Mouse (Mus musculus): ENCODE results near the gene 2210016L21Rik. TPM values are rescaled to one million over a fixed set of nuclear protein-coding genes. Genes with fewer than 3 reads are reported as not detected.

The 2210016L21Rik gene
- polyA plus RNA-seq, 1 experiment from 2014 or later: 41.4 TPM

GRCm38 (mm10) chr5:114969609-114970215 is 27.8 kb downstream of the 2210016L21Rik start:
- Histone ChIP-seq H3K9me3 (ENCODE audit: low read length) (no peaks in the 10 kb centered on the region), H3K27me3 (replicated peaks; ENCODE audit: insufficient read depth, low read length) (0 out of 2 replicates have a peak, but pooled peaks cover 7% of the 10 kb centered on the region), H3K27ac (ENCODE audit: low read length) (no peak overlapping the region), H3K36me3 (ENCODE audit: insufficient read depth, low read length) (no peaks in the 10 kb centered on the region), H3K9ac (replicated peaks; ENCODE audit: low read depth) (no peak overlapping the region), H3K4me2 (replicated peaks; ENCODE audit: low read depth, low read length) (no peak overlapping the region), H3K4me1 (ENCODE audit: insufficient read depth, low read depth, low read length) (no peaks in the 10 kb centered on the region), H3K4me3 (ENCODE audit: low read depth, low read length) (no peak overlapping the region)
- WGBS: 46% methylated on average over 13 of the region's 13 CpGs
- no peak for ATAC-seq
- no peak for TF ChIP-seq EP300 (IDR thresholded peaks at IDR 0.05)
- no peak for TF ChIP-seq CTCF (IDR thresholded peaks at IDR 0.05)
- no peak for DNase-seq (ENCODE audit: low spot score)

GRCm38 (mm10) chr5:114970824-114971227 is 28.9 kb downstream of the 2210016L21Rik start, which contains the start of gene Hnf1a:
Gene Hnf1a (minus strand): TSS chr5:114971094.
- DNase-seq (ENCODE audit: low spot score) (no peak), ATAC-seq (no peak)
- no peaks in the 10 kb centered on the region for H3K9me3 ChIP-seq (ENCODE audit: low read length)
- no peaks in the 10 kb centered on the region for H3K4me1 ChIP-seq (ENCODE audit: insufficient read depth, low read depth, low read length)
- no peak within 1 kb of the TSS for H3K4me2 ChIP-seq (replicated peaks; ENCODE audit: low read depth, low read length)
- H3K36me3 ChIP-seq (ENCODE audit: insufficient read depth, low read length): no peaks in the 10 kb centered on the region
- TF ChIP-seq EP300 (IDR thresholded peaks at IDR 0.05) (no peak), CTCF (IDR thresholded peaks at IDR 0.05) (no peak)
- WGBS: 63% methylated on average over 17 of the region's 17 CpGs
- no peak within 1 kb of the TSS for H3K4me3 ChIP-seq (ENCODE audit: low read depth, low read length)
- H3K9ac ChIP-seq (replicated peaks; ENCODE audit: low read depth): no peak within 1 kb of the TSS
- 0 out of 2 replicates have a peak, but pooled peaks cover 7% of the 10 kb centered on the region for H3K27me3 ChIP-seq (replicated peaks; ENCODE audit: insufficient read depth, low read length)
- no peak within 1 kb of the TSS for H3K27ac ChIP-seq (ENCODE audit: low read length)

- no peak overlapping the region for H3K4me2 ChIP-seq (replicated peaks; ENCODE audit: low read depth, low read length)
- WGBS: 74% methylated on average over 9 of the region's 9 CpGs
- no peak for TF ChIP-seq EP300 (IDR thresholded peaks at IDR 0.05)
- DNase-seq (ENCODE audit: low spot score): no peak
- no peaks in the 10 kb centered on the region for H3K36me3 ChIP-seq (ENCODE audit: insufficient read depth, low read length)
- no peaks in the 10 kb centered on the region for H3K9me3 ChIP-seq (ENCODE audit: low read length)
- ATAC-seq: no peak
- H3K27me3 ChIP-seq (replicated peaks; ENCODE audit: insufficient read depth, low read length): 0 out of 2 replicates have a peak, but pooled peaks cover 7% of the 10 kb centered on the region
- H3K9ac ChIP-seq (replicated peaks; ENCODE audit: low read depth): no peak overlapping the region
- H3K4me1 ChIP-seq (ENCODE audit: insufficient read depth, low read depth, low read length): no peaks in the 10 kb centered on the region
- no peak overlapping the region for H3K4me3 ChIP-seq (ENCODE audit: low read depth, low read length)
- no peak overlapping the region for H3K27ac ChIP-seq (ENCODE audit: low read length)
Measured at GRCm38 (mm10) chr5:114972201-114972600, 30.2 kb downstream of the 2210016L21Rik start.

GRCm38 (mm10) chr5:114973131-114973530 is 31.2 kb downstream of the 2210016L21Rik start:
- 72% methylated on average over 8 of the region's 8 CpGs for WGBS
- Histone ChIP-seq H3K27ac (ENCODE audit: low read length) (no peak overlapping the region), H3K36me3 (ENCODE audit: insufficient read depth, low read length) (no peaks in the 10 kb centered on the region), H3K27me3 (replicated peaks; ENCODE audit: insufficient read depth, low read length) (0 out of 2 replicates have a peak, but pooled peaks cover 4% of the 10 kb centered on the region), H3K9me3 (ENCODE audit: low read length) (no peaks in the 10 kb centered on the region), H3K4me2 (replicated peaks; ENCODE audit: low read depth, low read length) (no peak overlapping the region), H3K9ac (replicated peaks; ENCODE audit: low read depth) (no peak overlapping the region), H3K4me1 (ENCODE audit: insufficient read depth, low read depth, low read length) (no peaks in the 10 kb centered on the region), H3K4me3 (ENCODE audit: low read depth, low read length) (no peak overlapping the region)
- ATAC-seq (no peak), DNase-seq (ENCODE audit: low spot score) (no peak)
- TF ChIP-seq CTCF (IDR thresholded peaks at IDR 0.05) (no peak), EP300 (IDR thresholded peaks at IDR 0.05) (no peak)

- Histone ChIP-seq H3K27ac (ENCODE audit: low read length) (no peak overlapping the region), H3K9ac (replicated peaks; ENCODE audit: low read depth) (no peak overlapping the region), H3K4me2 (replicated peaks; ENCODE audit: low read depth, low read length) (no peak overlapping the region), H3K4me1 (ENCODE audit: insufficient read depth, low read depth, low read length) (no peaks in the 10 kb centered on the region), H3K9me3 (ENCODE audit: low read length) (no peaks in the 10 kb centered on the region), H3K4me3 (ENCODE audit: low read depth, low read length) (no peak overlapping the region), H3K27me3 (replicated peaks; ENCODE audit: insufficient read depth, low read length) (no peaks in the 10 kb centered on the region), H3K36me3 (ENCODE audit: insufficient read depth, low read length) (no peaks in the 10 kb centered on the region)
- no peak for TF ChIP-seq CTCF (IDR thresholded peaks at IDR 0.05)
- no peak for TF ChIP-seq EP300 (IDR thresholded peaks at IDR 0.05)
- DNase-seq (ENCODE audit: low spot score): no peak
- no peak for ATAC-seq
Measured at GRCm38 (mm10) chr5:114976935-114977334, 35.0 kb downstream of the 2210016L21Rik start.

- no peaks in the 10 kb centered on the region for H3K36me3 ChIP-seq (ENCODE audit: insufficient read depth, low read length)
- no peak overlapping the region for H3K4me2 ChIP-seq (replicated peaks; ENCODE audit: low read depth, low read length)
- H3K27ac ChIP-seq (ENCODE audit: low read length): no peak overlapping the region
- no peaks in the 10 kb centered on the region for H3K27me3 ChIP-seq (replicated peaks; ENCODE audit: insufficient read depth, low read length)
- no peak overlapping the region for H3K9ac ChIP-seq (replicated peaks; ENCODE audit: low read depth)
- H3K4me1 ChIP-seq (ENCODE audit: insufficient read depth, low read depth, low read length): no peaks in the 10 kb centered on the region
- DNase-seq (ENCODE audit: low spot score) (no peak), ATAC-seq (no peak)
- no peak overlapping the region for H3K4me3 ChIP-seq (ENCODE audit: low read depth, low read length)
- no peak for TF ChIP-seq CTCF (IDR thresholded peaks at IDR 0.05)
- TF ChIP-seq EP300 (IDR thresholded peaks at IDR 0.05): no peak
- H3K9me3 ChIP-seq (ENCODE audit: low read length): no peaks in the 10 kb centered on the region
- 42% methylated on average over 11 of the region's 11 CpGs for WGBS
Measured at GRCm38 (mm10) chr5:114978473-114978872, 36.5 kb downstream of the 2210016L21Rik start.
